Mouse (Mus musculus): ENCODE data around the gene Sarnp. TPM values are rescaled to one million over a fixed set of nuclear protein-coding genes. Genes with fewer than 3 reads are reported as not detected.

Gene Sarnp
- polyA plus RNA-seq, 1 experiment from 2014 or later, result 227 TPM

DNA sequence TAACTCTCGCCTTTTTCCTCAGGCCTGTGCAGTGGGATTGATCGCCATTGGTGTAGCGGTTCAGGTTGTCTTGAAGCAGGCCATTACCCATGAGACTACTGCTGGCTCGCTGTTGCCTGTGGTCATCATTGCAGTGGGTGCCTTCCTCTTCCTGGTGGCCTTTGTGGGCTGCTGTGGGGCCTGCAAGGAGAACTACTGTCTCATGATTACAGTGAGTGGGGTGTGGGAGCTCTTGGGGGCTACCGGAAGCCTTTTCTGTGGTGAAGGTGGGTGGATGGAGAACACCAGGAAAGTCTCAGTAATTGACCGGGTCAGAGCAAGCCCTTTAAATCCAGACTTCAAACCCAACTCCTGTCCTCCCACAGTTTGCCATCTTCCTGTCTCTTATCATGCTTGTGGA is 94.3 kb downstream of the Sarnp start:
- H3K36me3 ChIP-seq, result peaks cover 41% of the 10 kb centered on the region
- peak overlapping the region; percentile 37; the same call in 1 of the 2 replicates for H3K27ac ChIP-seq
- peaks cover 18% of the 10 kb centered on the region for H3K4me1 ChIP-seq
- H3K4me3 ChIP-seq, result peak overlapping the region; percentile 75
- H3K27me3 ChIP-seq, result no peaks in the 10 kb centered on the region
- peak overlapping the region; percentile 87; the same call in 1 of the 2 replicates for H3K9ac ChIP-seq
- H3K4me2 ChIP-seq (replicated peaks), result peak overlapping the region; percentile 61
- ATAC-seq (ENCODE audit: insufficient number of reproducible peaks, insufficient read depth, low FRiP score, low TSS enrichment), result no peak
- no peaks in the 10 kb centered on the region for H3K9me3 ChIP-seq
- 90% methylated on average over 6 of the region's 6 CpGs for WGBS

DNA sequence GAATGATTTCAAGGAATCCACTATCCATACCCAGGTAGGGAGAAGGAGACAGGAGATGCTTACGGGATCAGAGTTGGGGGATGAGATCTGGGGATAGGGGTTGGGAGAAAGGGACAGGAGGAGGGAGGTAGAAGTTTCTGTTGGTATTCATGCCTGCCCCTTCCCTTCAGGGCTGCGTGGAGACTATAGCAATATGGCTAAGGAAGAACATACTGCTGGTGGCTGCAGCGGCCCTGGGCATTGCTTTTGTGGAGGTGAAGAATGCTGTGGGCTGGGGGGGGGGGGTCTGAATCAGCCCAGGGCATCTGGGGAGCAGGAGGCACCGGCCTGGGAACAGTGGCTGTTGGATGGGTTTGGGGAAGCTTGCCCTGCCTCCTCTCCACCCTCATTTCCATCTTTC is 95.1 kb downstream of the Sarnp start:
- ATAC-seq (ENCODE audit: insufficient number of reproducible peaks, insufficient read depth, low FRiP score, low TSS enrichment), result no peak
- Histone ChIP-seq H3K4me3 (no peak overlapping the region), H3K4me1 (peaks cover 18% of the 10 kb centered on the region), H3K4me2 (replicated peaks) (0 out of 2 replicates have a peak overlapping the region, but pooled peaks have one; percentile 2), H3K9me3 (no peaks in the 10 kb centered on the region), H3K27ac (0 out of 2 replicates have a peak overlapping the region, but pooled peaks have one; percentile 50), H3K27me3 (no peaks in the 10 kb centered on the region), H3K36me3 (peaks cover 50% of the 10 kb centered on the region), H3K9ac (peak overlapping the region; percentile 12; the same call in 1 of the 2 replicates)
- 91% methylated on average over 4 of the region's 4 CpGs for WGBS

DNA sequence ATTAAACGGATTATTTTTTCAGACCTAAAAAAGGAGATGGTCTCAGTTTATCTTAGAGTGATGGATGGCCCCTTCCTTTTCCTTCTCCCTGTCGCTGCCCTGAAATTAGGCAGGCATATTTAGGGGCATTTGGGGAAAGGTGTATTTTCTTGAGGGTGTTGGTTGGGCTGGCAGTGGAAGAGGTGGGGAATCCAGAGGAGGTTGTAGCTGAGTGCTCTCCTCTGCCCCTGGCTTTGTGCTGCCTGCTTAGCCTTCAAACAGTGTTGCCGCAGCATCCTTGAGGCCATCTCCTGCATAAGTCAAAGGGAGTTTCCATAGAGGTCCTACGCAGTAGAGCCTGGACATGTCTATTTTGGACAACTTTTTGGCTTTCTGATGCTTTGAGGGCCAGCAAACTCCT is 95.7 kb downstream of the Sarnp start:
- no peaks in the 10 kb centered on the region for H3K9me3 ChIP-seq
- H3K4me1 ChIP-seq, result peaks cover 18% of the 10 kb centered on the region
- peak overlapping the region; percentile 12; the same call in 1 of the 2 replicates for H3K9ac ChIP-seq
- peaks cover 55% of the 10 kb centered on the region for H3K36me3 ChIP-seq
- ATAC-seq (ENCODE audit: insufficient number of reproducible peaks, insufficient read depth, low FRiP score, low TSS enrichment), result no peak
- WGBS, result 73% methylated on average over 4 of the region's 4 CpGs
- H3K27ac ChIP-seq, result peak overlapping the region; percentile 50; the same call in 1 of the 2 replicates
- H3K4me3 ChIP-seq, result no peak overlapping the region
- H3K4me2 ChIP-seq (replicated peaks), result no peak overlapping the region
- H3K27me3 ChIP-seq, result no peaks in the 10 kb centered on the region

DNA sequence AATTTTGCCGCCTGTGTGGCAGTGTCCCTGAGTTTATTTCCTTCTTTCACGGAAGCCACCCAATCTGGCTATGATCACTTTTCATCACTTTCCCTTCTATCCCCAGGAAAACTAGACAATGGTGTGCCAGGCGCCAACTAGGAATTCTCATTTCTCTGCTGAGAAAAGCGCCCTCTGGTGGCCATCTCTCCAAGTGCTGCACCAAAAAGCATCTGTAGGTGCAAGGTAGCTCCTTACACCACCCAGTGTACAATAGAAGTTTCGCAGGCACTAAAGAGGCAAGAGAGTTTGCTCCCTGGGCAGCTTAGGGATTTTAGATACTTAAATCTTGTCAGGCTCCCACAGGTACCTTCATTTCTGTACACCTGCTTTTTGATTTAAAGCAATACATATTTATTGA is 96.1 kb downstream of the Sarnp start:
- H3K36me3 ChIP-seq, result peaks cover 59% of the 10 kb centered on the region

DNA sequence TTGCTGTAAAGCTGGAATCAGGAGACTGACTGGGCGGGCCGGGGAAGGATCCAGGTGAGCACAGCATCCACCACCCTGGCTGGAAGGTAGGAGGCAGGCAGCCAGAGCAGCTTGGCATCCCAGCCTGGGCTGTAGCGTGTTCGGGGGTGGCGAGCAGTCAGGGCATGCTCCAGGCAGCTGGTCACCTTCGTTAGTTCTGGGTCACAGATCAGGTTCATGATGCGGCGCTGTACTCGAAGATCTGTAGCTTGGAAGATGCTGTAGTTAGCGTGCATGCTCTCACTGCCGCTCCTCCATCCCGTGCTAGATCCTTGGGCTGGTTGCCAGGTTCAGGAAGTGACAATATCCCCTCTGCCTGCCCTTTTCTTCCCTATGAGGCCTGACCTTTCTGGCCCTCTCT is 96.6 kb downstream of the Sarnp start:
- Histone ChIP-seq H3K27ac (no peak overlapping the region), H3K4me2 (replicated peaks) (no peak overlapping the region), H3K9ac (no peak overlapping the region), H3K4me1 (peaks cover 18% of the 10 kb centered on the region), H3K27me3 (no peaks in the 10 kb centered on the region), H3K9me3 (no peaks in the 10 kb centered on the region), H3K36me3 (peaks cover 64% of the 10 kb centered on the region), H3K4me3 (no peak overlapping the region)
- WGBS, result 86% methylated on average over 12 of the region's 12 CpGs
- ATAC-seq (ENCODE audit: insufficient number of reproducible peaks, insufficient read depth, low FRiP score, low TSS enrichment), result no peak

More for the DNA sequence above, 96.1 kb downstream of the Sarnp start:
- Histone ChIP-seq H3K27ac (peak overlapping the region; percentile 50; the same call in 1 of the 2 replicates), H3K4me1 (peaks cover 18% of the 10 kb centered on the region), H3K4me3 (no peak overlapping the region), H3K9ac (peak overlapping the region; percentile 12; the same call in 1 of the 2 replicates), H3K27me3 (no peaks in the 10 kb centered on the region), H3K9me3 (no peaks in the 10 kb centered on the region), H3K4me2 (replicated peaks) (no peak overlapping the region)
- 10% methylated on average over 5 of the region's 5 CpGs for WGBS
- ATAC-seq (ENCODE audit: insufficient number of reproducible peaks, insufficient read depth, low FRiP score, low TSS enrichment), result no peak

DNA sequence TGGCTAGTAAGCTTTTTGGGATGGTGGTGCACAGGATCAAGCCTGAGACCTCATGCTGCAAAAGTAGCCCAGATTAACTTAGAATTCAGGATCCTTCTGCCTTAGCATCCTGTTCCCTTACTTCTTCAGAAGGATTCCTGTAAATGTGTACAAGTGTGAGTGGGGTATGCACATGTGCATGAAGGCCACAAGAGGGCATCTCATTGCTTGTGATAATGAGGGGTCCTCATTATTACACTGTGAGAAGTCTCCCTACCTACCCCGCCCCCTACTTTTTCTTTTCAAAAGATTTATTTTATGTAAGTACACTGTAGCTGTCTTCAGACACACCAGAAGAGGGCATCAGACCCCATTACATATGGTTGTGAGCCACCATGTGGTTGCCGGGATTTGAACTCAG is 98.4 kb downstream of the Sarnp start:
- Histone ChIP-seq H3K4me2 (replicated peaks) (no peak overlapping the region), H3K9ac (no peak overlapping the region), H3K27ac (no peak overlapping the region), H3K27me3 (no peaks in the 10 kb centered on the region), H3K4me1 (peaks cover 29% of the 10 kb centered on the region), H3K4me3 (no peak overlapping the region), H3K9me3 (no peaks in the 10 kb centered on the region), H3K36me3 (peaks cover 64% of the 10 kb centered on the region)
- WGBS, result 94% methylated on average over 2 of the region's 2 CpGs
- ATAC-seq (ENCODE audit: insufficient number of reproducible peaks, insufficient read depth, low FRiP score, low TSS enrichment), result no peak

DNA sequence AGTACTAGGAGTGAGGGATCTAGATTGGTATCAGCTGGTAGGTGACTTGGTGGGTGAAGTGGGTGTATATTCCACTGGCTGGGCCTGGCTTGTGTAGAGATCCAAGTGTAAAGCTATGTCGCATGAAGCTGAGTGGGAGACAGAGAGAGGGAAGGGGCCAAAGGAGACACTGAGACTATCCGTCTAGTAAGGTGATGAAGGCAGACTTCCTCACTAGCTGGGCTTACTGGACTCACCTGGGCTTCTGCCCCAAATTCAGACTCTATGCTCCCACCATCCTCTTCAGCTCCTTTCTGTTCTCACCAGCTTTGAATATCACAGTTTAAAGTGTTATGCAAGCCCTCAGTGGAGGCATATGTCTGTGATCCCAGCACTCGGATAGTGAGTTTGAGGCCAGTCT is 99.5 kb downstream of the Sarnp start:
- no peaks in the 10 kb centered on the region for H3K27me3 ChIP-seq
- no peak overlapping the region for H3K4me3 ChIP-seq
- no peak overlapping the region for H3K9ac ChIP-seq
- no peak overlapping the region for H3K4me2 ChIP-seq (replicated peaks)
- WGBS, result 89% methylated on average over 3 of the region's 3 CpGs
- no peak overlapping the region for H3K27ac ChIP-seq
- H3K36me3 ChIP-seq, result peaks cover 61% of the 10 kb centered on the region
- no peaks in the 10 kb centered on the region for H3K9me3 ChIP-seq
- ATAC-seq (ENCODE audit: insufficient number of reproducible peaks, insufficient read depth, low FRiP score, low TSS enrichment), result no peak
- H3K4me1 ChIP-seq, result peaks cover 30% of the 10 kb centered on the region

DNA sequence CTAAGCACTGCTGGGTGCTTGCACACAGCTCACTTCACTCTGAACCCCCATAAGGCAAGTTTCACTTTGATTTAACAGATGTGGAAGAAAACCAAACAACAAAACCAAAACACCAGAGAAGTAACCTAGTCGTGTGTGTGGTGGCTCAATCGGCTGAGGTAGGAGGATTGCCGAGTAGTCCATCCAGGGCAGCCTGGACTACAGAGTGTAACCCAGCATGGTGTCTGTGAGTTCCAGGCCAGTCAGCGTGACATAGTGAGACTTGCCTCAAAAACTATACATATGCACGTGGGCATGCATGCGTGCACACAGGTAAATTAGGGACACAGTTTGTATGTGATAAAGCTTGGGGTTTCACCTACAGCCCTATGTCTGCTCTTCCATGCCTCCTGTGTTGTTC is 100.3 kb downstream of the Sarnp start:
- H3K4me1 ChIP-seq, result peaks cover 32% of the 10 kb centered on the region
- ATAC-seq (ENCODE audit: insufficient number of reproducible peaks, insufficient read depth, low FRiP score, low TSS enrichment), result no peak

DNA sequence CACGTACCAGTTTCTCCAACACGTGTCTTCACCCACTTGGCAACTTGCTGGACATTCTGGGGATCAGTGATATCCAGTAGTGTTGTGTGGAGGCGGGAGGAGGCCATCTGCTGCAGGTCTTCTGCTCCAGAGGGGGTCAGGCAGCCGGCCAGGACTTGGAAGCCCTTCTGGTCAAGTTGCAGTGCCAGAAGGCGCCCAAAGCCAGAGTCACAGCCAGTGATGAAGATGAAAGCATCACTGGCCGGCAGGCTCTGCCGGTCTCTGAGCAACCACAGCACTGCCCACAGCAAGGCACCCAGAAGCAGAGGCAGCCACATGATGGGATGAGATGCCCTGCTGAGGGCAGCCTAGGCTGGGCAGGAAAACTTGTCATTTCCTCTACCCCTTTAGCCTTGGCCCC is 101.1 kb downstream of the Sarnp start:
- Histone ChIP-seq H3K9me3 (no peaks in the 10 kb centered on the region), H3K36me3 (peaks cover 48% of the 10 kb centered on the region), H3K9ac (no peak overlapping the region), H3K4me1 (peaks cover 31% of the 10 kb centered on the region), H3K27me3 (no peaks in the 10 kb centered on the region), H3K4me2 (replicated peaks) (no peak overlapping the region), H3K4me3 (no peak overlapping the region), H3K27ac (no peak overlapping the region)
- WGBS, result 81% methylated on average over 7 of the region's 7 CpGs
- ATAC-seq (ENCODE audit: insufficient number of reproducible peaks, insufficient read depth, low FRiP score, low TSS enrichment), result no peak

More for the DNA sequence above, 100.3 kb downstream of the Sarnp start:
- Histone ChIP-seq H3K9me3 (no peaks in the 10 kb centered on the region), H3K27me3 (no peaks in the 10 kb centered on the region), H3K27ac (no peak overlapping the region), H3K4me2 (replicated peaks) (no peak overlapping the region), H3K36me3 (peaks cover 54% of the 10 kb centered on the region), H3K4me3 (no peak overlapping the region), H3K9ac (no peak overlapping the region)
- WGBS, result 90% methylated on average over 6 of the region's 6 CpGs

DNA sequence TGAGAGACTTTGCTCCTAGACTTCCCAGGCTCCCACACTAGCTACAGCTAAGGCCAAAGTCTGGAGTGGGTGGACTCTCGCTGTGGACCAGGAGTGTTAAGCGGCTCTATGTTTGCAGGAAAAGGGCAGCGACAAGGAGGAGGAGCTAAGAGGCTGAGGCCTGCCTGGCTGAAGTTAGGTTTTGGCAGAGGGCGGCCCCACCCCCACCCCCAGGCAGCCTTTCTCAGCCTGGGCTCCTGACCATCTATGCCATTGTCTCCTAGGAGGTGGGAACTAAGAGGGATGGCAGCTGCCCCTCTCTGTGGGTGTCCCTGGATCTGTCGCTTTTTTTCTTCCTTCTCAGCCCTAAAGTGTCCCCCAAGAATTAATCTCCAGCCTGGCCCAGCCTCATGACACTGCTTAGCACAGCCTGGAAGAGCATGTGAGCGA is 102.1 kb downstream of the Sarnp start:
- no peaks in the 10 kb centered on the region for H3K9me3 ChIP-seq
- no peak overlapping the region; the same call in 1 of the 2 replicates for H3K27ac ChIP-seq
- H3K4me2 ChIP-seq (replicated peaks), result no peak overlapping the region
- no peak overlapping the region for H3K4me3 ChIP-seq
- 19% methylated on average over 6 of the region's 6 CpGs for WGBS
- no peaks in the 10 kb centered on the region for H3K27me3 ChIP-seq
- no peak overlapping the region for H3K9ac ChIP-seq
- ATAC-seq (ENCODE audit: insufficient number of reproducible peaks, insufficient read depth, low FRiP score, low TSS enrichment), result no peak
- H3K4me1 ChIP-seq, result peaks cover 35% of the 10 kb centered on the region
- H3K36me3 ChIP-seq, result peaks cover 40% of the 10 kb centered on the region

DNA sequence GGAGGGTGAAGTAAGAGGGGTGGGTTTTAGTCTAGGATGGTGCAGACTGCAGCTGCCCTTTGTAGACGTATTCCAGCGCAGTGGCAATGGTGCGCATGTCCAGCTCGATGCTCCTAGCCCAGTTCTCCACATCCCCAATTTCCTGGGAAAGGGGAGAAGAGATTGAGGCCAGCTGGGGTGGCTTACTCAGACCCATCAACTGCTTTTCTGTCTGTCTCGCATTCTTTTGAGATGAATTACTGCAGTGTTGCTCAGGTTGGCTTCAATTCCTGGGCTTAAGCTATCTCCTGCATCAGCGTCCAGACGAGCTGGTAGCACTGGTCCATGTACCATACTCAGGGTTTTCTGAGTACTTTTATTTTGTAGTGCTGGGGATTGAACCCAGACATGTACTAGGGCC is 102.8 kb downstream of the Sarnp start:
- Histone ChIP-seq H3K4me1 (peaks cover 35% of the 10 kb centered on the region), H3K9ac (no peak overlapping the region), H3K27me3 (no peaks in the 10 kb centered on the region), H3K27ac (no peak overlapping the region), H3K36me3 (peaks cover 33% of the 10 kb centered on the region), H3K4me3 (no peak overlapping the region), H3K4me2 (replicated peaks) (no peak overlapping the region), H3K9me3 (no peaks in the 10 kb centered on the region)
- ATAC-seq (ENCODE audit: insufficient number of reproducible peaks, insufficient read depth, low FRiP score, low TSS enrichment), result no peak
- WGBS, result 75% methylated on average over 7 of the region's 7 CpGs

DNA sequence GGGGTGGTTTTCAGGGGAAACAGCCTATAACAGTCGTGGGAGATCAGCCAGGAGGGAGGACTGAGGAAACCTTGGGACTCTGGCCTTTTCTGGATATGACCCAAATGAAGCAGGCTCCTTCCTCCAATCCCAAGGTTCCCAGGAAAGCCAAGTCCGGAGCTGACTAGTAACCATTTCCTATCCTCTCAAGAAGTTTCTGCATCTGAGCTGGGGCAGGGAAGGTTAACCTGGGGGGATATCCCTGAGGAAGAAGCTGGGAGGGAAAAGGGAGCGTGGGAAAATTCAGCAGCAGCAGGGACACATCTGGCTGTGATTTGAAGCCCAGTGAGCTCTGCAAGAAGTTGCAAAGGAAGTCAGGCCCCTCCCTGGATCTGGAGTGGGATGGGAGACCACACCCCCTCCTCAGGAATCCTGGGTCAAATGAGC is 103.6 kb downstream of the Sarnp start:
- peaks cover 35% of the 10 kb centered on the region for H3K4me1 ChIP-seq
- H3K4me3 ChIP-seq, result no peak overlapping the region
- H3K36me3 ChIP-seq, result peaks cover 27% of the 10 kb centered on the region
- H3K4me2 ChIP-seq (replicated peaks), result no peak overlapping the region
- ATAC-seq (ENCODE audit: insufficient number of reproducible peaks, insufficient read depth, low FRiP score, low TSS enrichment), result no peak
- H3K27ac ChIP-seq, result peak overlapping the region; percentile 69; the same call in 1 of the 2 replicates
- no peak overlapping the region for H3K9ac ChIP-seq
- WGBS, result 33% methylated on average over 3 of the region's 3 CpGs
- no peaks in the 10 kb centered on the region for H3K9me3 ChIP-seq
- no peaks in the 10 kb centered on the region for H3K27me3 ChIP-seq
